Mouse (Mus musculus) liver (tissue): ENCODE measurements around the gene Stim1.
A peak's percentile ranks its signal among the peaks of the same experiment; 100 is the strongest.
"Not testable (repeated sequence)": the region's sequence is repeated elsewhere in the genome, so short reads cannot be mapped to it uniquely, and the experiment has no call there.

Experiments used
- DNase-seq: peaks from one replicate; pipeline ENCODE4 v3.0.0-alpha.2; 2020; ENCODE audit warnings: mixed read lengths

Stim1 gene

GRCm38 (mm10) chr7:102458618-102459380, 191.2 kb downstream of the Stim1 start:
- DNase-seq, result no peak

GRCm38 (mm10) chr7:102467566-102467965, 200.0 kb downstream of the Stim1 start:
- no peak for DNase-seq

GRCm38 (mm10) chr7:102472675-102473074, 205.1 kb downstream of the Stim1 start:
- DNase-seq, result no peak

GRCm38 (mm10) chr7:102476601-102477000, 209.0 kb downstream of the Stim1 start:
- DNase-seq, result no peak

GRCm38 (mm10) chr7:102477377-102477776, 209.8 kb downstream of the Stim1 start:
- DNase-seq, result no peak

- DNase-seq, result no peak
Observed at GRCm38 (mm10) chr7:102478425-102478824, 210.8 kb downstream of the Stim1 start.

- DNase-seq, result no peak
Observed at GRCm38 (mm10) chr7:102478926-102479325, 211.3 kb downstream of the Stim1 start.

GRCm38 (mm10) chr7:102479368-102480078, 211.9 kb downstream of the Stim1 start:
- no peak for DNase-seq

GRCm38 (mm10) chr7:102480821-102481220, 213.2 kb downstream of the Stim1 start:
- no peak for DNase-seq

- no peak for DNase-seq
Observed at GRCm38 (mm10) chr7:102481579-102481978, 214.0 kb downstream of the Stim1 start, which contains the start of gene Olfr543. Gene Olfr543 (minus strand): TSS chr7:102481679.

GRCm38 (mm10) chr7:102483665-102484064, 216.1 kb downstream of the Stim1 start:
- no peak for DNase-seq

- DNase-seq, result not testable (repeated sequence)
Observed at GRCm38 (mm10) chr7:102484766-102485165, 217.2 kb downstream of the Stim1 start.

GRCm38 (mm10) chr7:102486105-102486504, 218.5 kb downstream of the Stim1 start:
- peak; percentile 36 for DNase-seq
